Mouse (Mus musculus) ES-E14 (cell line): ENCODE measurements around the gene Dlx3.

Experiments
- CHD2 ChIP-seq: IDR thresholded peaks from 2 replicates; pipeline ENCODE4 v1.6.1; 2014; ENCODE audit warnings: mild to moderate bottlenecking, low read depth, low read length, inconsistent platforms
- HCFC1 ChIP-seq: IDR thresholded peaks from 2 replicates; pipeline ENCODE4 v1.6.1; 2012; ENCODE audit warnings: low read length, inconsistent platforms, borderline replicate concordance; ENCODE audit not compliant: insufficient read depth
- ZC3H11A ChIP-seq: IDR thresholded peaks from 2 replicates; pipeline ENCODE4 v1.6.1; 2012; ENCODE audit warnings: low read depth, mild to moderate bottlenecking, inconsistent platforms, low read length, borderline replicate concordance
- ZNF384 ChIP-seq: IDR thresholded peaks from 2 replicates; pipeline ENCODE4 v1.6.1; 2012; ENCODE audit warnings: low read depth, low read length, inconsistent platforms

DNA sequence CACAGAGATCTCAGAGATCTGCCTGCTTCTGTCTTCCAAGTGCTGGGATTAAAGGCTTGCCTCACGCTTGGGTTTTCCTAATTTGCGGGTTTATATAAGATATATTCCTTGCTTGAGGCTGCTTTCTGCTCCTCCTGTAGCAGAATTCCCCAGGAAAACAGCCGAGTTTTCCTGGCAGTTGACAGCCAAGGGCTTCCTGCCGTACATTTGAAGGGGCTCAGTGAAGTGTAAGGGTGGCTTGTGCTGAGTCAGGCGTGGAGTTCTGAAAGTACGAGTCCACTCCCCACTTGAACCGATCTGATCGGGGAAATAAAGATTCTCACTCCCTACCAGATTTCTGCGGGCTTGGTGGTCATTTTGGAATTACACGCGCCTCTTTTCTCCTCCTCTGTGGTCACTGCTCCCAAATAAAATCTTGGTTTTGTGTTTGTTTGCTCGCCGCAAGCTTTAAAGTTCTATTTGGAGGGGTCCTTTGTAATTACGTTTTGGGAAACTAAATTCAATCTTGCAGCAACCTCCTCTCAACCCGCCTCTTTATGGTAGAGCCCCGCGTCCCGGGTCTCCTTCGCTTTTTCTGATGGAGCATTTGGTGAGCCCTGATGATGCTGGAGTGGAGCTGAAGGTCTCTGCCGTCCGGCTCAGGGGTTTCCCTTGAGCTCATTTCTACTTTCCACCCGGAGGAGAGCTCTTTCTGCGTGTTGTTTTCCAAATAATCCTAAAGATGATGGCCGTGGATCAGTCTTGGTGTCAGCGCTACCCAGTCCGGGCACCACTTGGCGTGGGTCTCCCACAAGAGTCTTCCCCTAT lies 29.7 kb downstream of the Dlx3 start:
- no peak for TF ChIP-seq ZC3H11A
- TF ChIP-seq ZNF384: no peak
- TF ChIP-seq CHD2: no peak
- TF ChIP-seq HCFC1: no peak
